Mouse (Mus musculus): ENCODE data around the gene Tacc3. TPM values are rescaled to one million over a fixed set of nuclear protein-coding genes. Genes with fewer than 3 reads are reported as not detected.

The Tacc3 gene
- polyA plus RNA-seq, 1 experiment from 2014 or later, result 25.0 TPM

GRCm38 (mm10) chr5:33695718-33696121, 37.8 kb downstream of the Tacc3 start:
- H3K27me3 ChIP-seq (ENCODE audit: control insufficient read depth, insufficient read depth, low read depth, low read length), result peaks cover 25% of the 10 kb centered on the region
- H3K27ac ChIP-seq (ENCODE audit: low read length), result peak overlapping the region; percentile 47

GRCm38 (mm10) chr5:33696430-33696829, 38.5 kb downstream of the Tacc3 start:
- no peak overlapping the region for H3K4me3 ChIP-seq (ENCODE audit: low read depth, low read length)
- H3K4me2 ChIP-seq (ENCODE audit: low read length), result no peak overlapping the region
- peaks cover 28% of the 10 kb centered on the region for H3K4me1 ChIP-seq (ENCODE audit: control insufficient read depth, insufficient read depth, low read length)

More at GRCm38 (mm10) chr5:33695718-33696121, 37.8 kb downstream of the Tacc3 start:
- peaks cover 28% of the 10 kb centered on the region for H3K4me1 ChIP-seq (ENCODE audit: control insufficient read depth, insufficient read depth, low read length)
- H3K36me3 ChIP-seq (ENCODE audit: control insufficient read depth, insufficient read depth, low read length), result no peaks in the 10 kb centered on the region
- ATAC-seq, result 0 out of 2 replicates have a peak, but pooled peaks have one; percentile 4
- WGBS, result under 1% methylated on average over 24 of the region's 24 CpGs
- peak overlapping the region; percentile 45 for H3K4me3 ChIP-seq (ENCODE audit: low read depth, low read length)
- peak overlapping the region; percentile 70 for H3K9ac ChIP-seq (ENCODE audit: low read depth, low read length)
- H3K9me3 ChIP-seq (replicated peaks; ENCODE audit: control insufficient read depth, low read length, poor library complexity, severe bottlenecking), result no peaks in the 10 kb centered on the region
- H3K4me2 ChIP-seq (ENCODE audit: low read length), result peak overlapping the region; percentile 75

GRCm38 (mm10) chr5:33697534-33697933, 39.6 kb downstream of the Tacc3 start:
- no peak for ATAC-seq
- peaks cover 24% of the 10 kb centered on the region for H3K27me3 ChIP-seq (ENCODE audit: control insufficient read depth, insufficient read depth, low read depth, low read length)

More at GRCm38 (mm10) chr5:33696430-33696829, 38.5 kb downstream of the Tacc3 start:
- H3K36me3 ChIP-seq (ENCODE audit: control insufficient read depth, insufficient read depth, low read length), result no peaks in the 10 kb centered on the region
- WGBS, result 53% methylated on average over 5 of the region's 5 CpGs
- H3K27me3 ChIP-seq (ENCODE audit: control insufficient read depth, insufficient read depth, low read depth, low read length), result peaks cover 25% of the 10 kb centered on the region
- no peak overlapping the region for H3K27ac ChIP-seq (ENCODE audit: low read length)
- no peak overlapping the region for H3K9ac ChIP-seq (ENCODE audit: low read depth, low read length)
- no peaks in the 10 kb centered on the region for H3K9me3 ChIP-seq (replicated peaks; ENCODE audit: control insufficient read depth, low read length, poor library complexity, severe bottlenecking)
- ATAC-seq, result no peak

GRCm38 (mm10) chr5:33697947-33698512, 40.1 kb downstream of the Tacc3 start:
- Histone ChIP-seq H3K9me3 (replicated peaks; ENCODE audit: control insufficient read depth, low read length, poor library complexity, severe bottlenecking) (no peaks in the 10 kb centered on the region), H3K4me2 (ENCODE audit: low read length) (no peak overlapping the region; the same call in 1 of the 2 replicates), H3K4me3 (ENCODE audit: low read depth, low read length) (no peak overlapping the region), H3K27ac (ENCODE audit: low read length) (0 out of 2 replicates have a peak overlapping the region, but pooled peaks have one; percentile 20), H3K9ac (ENCODE audit: low read depth, low read length) (0 out of 2 replicates have a peak overlapping the region, but pooled peaks have one; percentile 20), H3K36me3 (ENCODE audit: control insufficient read depth, insufficient read depth, low read length) (no peaks in the 10 kb centered on the region), H3K27me3 (ENCODE audit: control insufficient read depth, insufficient read depth, low read depth, low read length) (peaks cover 20% of the 10 kb centered on the region), H3K4me1 (ENCODE audit: control insufficient read depth, insufficient read depth, low read length) (peaks cover 22% of the 10 kb centered on the region)
- ATAC-seq, result peak; percentile 54; the same call in 1 of the 2 replicates
- 9% methylated on average over 13 of the region's 13 CpGs for WGBS

More at GRCm38 (mm10) chr5:33697534-33697933, 39.6 kb downstream of the Tacc3 start:
- no peak overlapping the region for H3K4me3 ChIP-seq (ENCODE audit: low read depth, low read length)
- no peak overlapping the region for H3K9ac ChIP-seq (ENCODE audit: low read depth, low read length)
- WGBS, result 26% methylated on average over 1 of the region's 1 CpGs
- H3K9me3 ChIP-seq (replicated peaks; ENCODE audit: control insufficient read depth, low read length, poor library complexity, severe bottlenecking), result no peaks in the 10 kb centered on the region
- H3K36me3 ChIP-seq (ENCODE audit: control insufficient read depth, insufficient read depth, low read length), result no peaks in the 10 kb centered on the region
- no peak overlapping the region; the same call in 1 of the 2 replicates for H3K4me2 ChIP-seq (ENCODE audit: low read length)
- H3K4me1 ChIP-seq (ENCODE audit: control insufficient read depth, insufficient read depth, low read length), result peaks cover 24% of the 10 kb centered on the region
- 0 out of 2 replicates have a peak overlapping the region, but pooled peaks have one; percentile 17 for H3K27ac ChIP-seq (ENCODE audit: low read length)

- Histone ChIP-seq H3K27ac (ENCODE audit: low read length) (no peak overlapping the region), H3K36me3 (ENCODE audit: control insufficient read depth, insufficient read depth, low read length) (no peaks in the 10 kb centered on the region), H3K4me3 (ENCODE audit: low read depth, low read length) (no peak overlapping the region), H3K9ac (ENCODE audit: low read depth, low read length) (no peak overlapping the region), H3K4me1 (ENCODE audit: control insufficient read depth, insufficient read depth, low read length) (peaks cover 22% of the 10 kb centered on the region), H3K9me3 (replicated peaks; ENCODE audit: control insufficient read depth, low read length, poor library complexity, severe bottlenecking) (no peaks in the 10 kb centered on the region), H3K27me3 (ENCODE audit: control insufficient read depth, insufficient read depth, low read depth, low read length) (peaks cover 16% of the 10 kb centered on the region), H3K4me2 (ENCODE audit: low read length) (no peak overlapping the region)
- 64% methylated on average over 5 of the region's 5 CpGs for WGBS
- no peak for ATAC-seq
These were observed 40.7 kb downstream of the Tacc3 start for GRCm38 (mm10) chr5:33698669-33699068.

- H3K27me3 ChIP-seq (ENCODE audit: control insufficient read depth, insufficient read depth, low read depth, low read length), result peaks cover 10% of the 10 kb centered on the region
- H3K4me1 ChIP-seq (ENCODE audit: control insufficient read depth, insufficient read depth, low read length), result peaks cover 21% of the 10 kb centered on the region
- H3K9ac ChIP-seq (ENCODE audit: low read depth, low read length), result no peak overlapping the region
- 49% methylated on average over 13 of the region's 13 CpGs for WGBS
- no peak for ATAC-seq
- H3K4me2 ChIP-seq (ENCODE audit: low read length), result no peak overlapping the region
- H3K9me3 ChIP-seq (replicated peaks; ENCODE audit: control insufficient read depth, low read length, poor library complexity, severe bottlenecking), result no peaks in the 10 kb centered on the region
- no peak overlapping the region for H3K4me3 ChIP-seq (ENCODE audit: low read depth, low read length)
- no peak overlapping the region for H3K27ac ChIP-seq (ENCODE audit: low read length)
- no peaks in the 10 kb centered on the region for H3K36me3 ChIP-seq (ENCODE audit: control insufficient read depth, insufficient read depth, low read length)
These were observed 42.1 kb downstream of the Tacc3 start for GRCm38 (mm10) chr5:33700010-33700409.

- Histone ChIP-seq H3K4me3 (ENCODE audit: low read depth, low read length) (no peak overlapping the region), H3K36me3 (ENCODE audit: control insufficient read depth, insufficient read depth, low read length) (no peaks in the 10 kb centered on the region), H3K4me1 (ENCODE audit: control insufficient read depth, insufficient read depth, low read length) (peaks cover 11% of the 10 kb centered on the region), H3K9me3 (replicated peaks; ENCODE audit: control insufficient read depth, low read length, poor library complexity, severe bottlenecking) (no peaks in the 10 kb centered on the region), H3K4me2 (ENCODE audit: low read length) (no peak overlapping the region), H3K9ac (ENCODE audit: low read depth, low read length) (no peak overlapping the region), H3K27ac (ENCODE audit: low read length) (no peak overlapping the region), H3K27me3 (ENCODE audit: control insufficient read depth, insufficient read depth, low read depth, low read length) (peaks cover 5% of the 10 kb centered on the region; the same call in 1 of the 2 replicates)
- 84% methylated on average over 11 of the region's 11 CpGs for WGBS
- no peak for ATAC-seq
These were observed 43.9 kb downstream of the Tacc3 start for GRCm38 (mm10) chr5:33701832-33702231.

- Histone ChIP-seq H3K27ac (ENCODE audit: low read length) (no peak overlapping the region; the same call in 1 of the 2 replicates), H3K4me2 (ENCODE audit: low read length) (no peak overlapping the region), H3K9ac (ENCODE audit: low read depth, low read length) (no peak overlapping the region), H3K4me1 (ENCODE audit: control insufficient read depth, insufficient read depth, low read length) (peaks cover 3% of the 10 kb centered on the region; the same call in 1 of the 2 replicates), H3K36me3 (ENCODE audit: control insufficient read depth, insufficient read depth, low read length) (no peaks in the 10 kb centered on the region), H3K4me3 (ENCODE audit: low read depth, low read length) (no peak overlapping the region), H3K27me3 (ENCODE audit: control insufficient read depth, insufficient read depth, low read depth, low read length) (peaks cover 3% of the 10 kb centered on the region; the same call in 1 of the 2 replicates), H3K9me3 (replicated peaks; ENCODE audit: control insufficient read depth, low read length, poor library complexity, severe bottlenecking) (no peaks in the 10 kb centered on the region)
- 28% methylated on average over 8 of the region's 8 CpGs for WGBS
- ATAC-seq, result peak; percentile 53
These were observed 46.1 kb downstream of the Tacc3 start for GRCm38 (mm10) chr5:33703999-33704398.

GRCm38 (mm10) chr5:33704945-33705611, 47.1 kb downstream of the Tacc3 start:
- H3K4me1 ChIP-seq (ENCODE audit: control insufficient read depth, insufficient read depth, low read length), result peaks cover 3% of the 10 kb centered on the region; the same call in 1 of the 2 replicates
- H3K27ac ChIP-seq (ENCODE audit: low read length), result peak overlapping the region; percentile 43
- H3K9me3 ChIP-seq (replicated peaks; ENCODE audit: control insufficient read depth, low read length, poor library complexity, severe bottlenecking), result no peaks in the 10 kb centered on the region
- no peak overlapping the region for H3K9ac ChIP-seq (ENCODE audit: low read depth, low read length)
- no peak overlapping the region for H3K4me2 ChIP-seq (ENCODE audit: low read length)
- H3K4me3 ChIP-seq (ENCODE audit: low read depth, low read length), result no peak overlapping the region
- H3K27me3 ChIP-seq (ENCODE audit: control insufficient read depth, insufficient read depth, low read depth, low read length), result peaks cover 3% of the 10 kb centered on the region; the same call in 1 of the 2 replicates
- H3K36me3 ChIP-seq (ENCODE audit: control insufficient read depth, insufficient read depth, low read length), result no peaks in the 10 kb centered on the region
- 4% methylated on average over 7 of the region's 11 CpGs for WGBS
- ATAC-seq, result peak; percentile 82

All from midbrain, embryonic 16.5 days (tissue).